Mouse (Mus musculus) kidney, adult 2 months (tissue): ENCODE measurements around the gene Smim24.

Experiments used
- CTCF ChIP-seq: fragments of 200-500 bp; conservative IDR thresholded peaks from 2 replicates; pipeline ENCODE4 v1.5.1; 2011; ENCODE audit warnings: low read depth, mild to moderate bottlenecking, control low read depth, low read length, moderate library complexity, mixed read lengths; ENCODE audit not compliant: insufficient read depth, insufficient read length
- POLR2A ChIP-seq: fragments of 200-500 bp; IDR thresholded peaks from one replicate; pipeline ENCODE4 v1.6.1; 2011; ENCODE audit warnings: low read depth, low read length, control low read depth

DNA sequence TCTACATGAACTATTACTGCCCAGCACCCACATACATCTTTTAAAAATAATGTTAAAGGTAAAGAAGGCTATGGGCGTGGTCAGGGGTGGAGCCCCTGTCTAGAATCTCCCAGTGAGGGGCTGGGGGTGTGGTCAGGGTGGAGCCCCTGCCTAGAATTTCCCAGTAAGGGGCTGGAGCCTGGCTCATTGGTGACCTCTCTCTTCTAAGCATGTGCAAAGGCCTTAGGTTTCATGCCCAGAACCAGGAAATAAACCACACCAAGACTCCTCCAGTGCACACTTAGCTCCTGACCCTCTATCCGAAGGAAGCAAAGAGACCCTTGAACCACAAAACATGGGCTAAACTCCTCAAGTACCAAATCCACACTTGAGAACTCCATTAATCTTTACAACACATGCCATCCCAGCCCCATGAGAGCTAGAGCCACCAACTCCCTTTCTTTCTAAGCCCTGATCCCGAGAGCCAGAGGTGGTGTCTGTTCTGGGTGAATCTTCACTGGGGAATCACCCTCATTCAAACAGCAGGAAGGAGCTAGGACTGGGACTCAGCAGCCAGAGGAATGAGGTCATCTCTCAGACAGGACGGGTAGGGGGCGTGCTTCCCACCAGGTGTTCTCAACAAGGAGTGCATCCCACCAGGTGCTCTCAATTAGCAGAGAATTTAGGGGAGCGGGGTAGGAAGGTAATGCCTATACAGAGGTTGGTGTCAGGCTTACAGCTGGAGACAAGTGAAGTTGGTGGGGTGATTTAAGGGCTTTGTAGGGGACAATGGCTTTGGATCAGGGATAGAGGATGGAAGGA lies 16.1 kb upstream of the Smim24 start:
- TF ChIP-seq CTCF (no peak), POLR2A (no peak)
